Mouse (Mus musculus): ENCODE data around the gene Srgap2. TPM values are rescaled to one million over a fixed set of nuclear protein-coding genes. Genes with fewer than 3 reads are reported as not detected.

Gene Srgap2
- total RNA-seq, 4 experiments from 2014 or later: 18.0 to 24.2 (median 20.2) TPM

DNA sequence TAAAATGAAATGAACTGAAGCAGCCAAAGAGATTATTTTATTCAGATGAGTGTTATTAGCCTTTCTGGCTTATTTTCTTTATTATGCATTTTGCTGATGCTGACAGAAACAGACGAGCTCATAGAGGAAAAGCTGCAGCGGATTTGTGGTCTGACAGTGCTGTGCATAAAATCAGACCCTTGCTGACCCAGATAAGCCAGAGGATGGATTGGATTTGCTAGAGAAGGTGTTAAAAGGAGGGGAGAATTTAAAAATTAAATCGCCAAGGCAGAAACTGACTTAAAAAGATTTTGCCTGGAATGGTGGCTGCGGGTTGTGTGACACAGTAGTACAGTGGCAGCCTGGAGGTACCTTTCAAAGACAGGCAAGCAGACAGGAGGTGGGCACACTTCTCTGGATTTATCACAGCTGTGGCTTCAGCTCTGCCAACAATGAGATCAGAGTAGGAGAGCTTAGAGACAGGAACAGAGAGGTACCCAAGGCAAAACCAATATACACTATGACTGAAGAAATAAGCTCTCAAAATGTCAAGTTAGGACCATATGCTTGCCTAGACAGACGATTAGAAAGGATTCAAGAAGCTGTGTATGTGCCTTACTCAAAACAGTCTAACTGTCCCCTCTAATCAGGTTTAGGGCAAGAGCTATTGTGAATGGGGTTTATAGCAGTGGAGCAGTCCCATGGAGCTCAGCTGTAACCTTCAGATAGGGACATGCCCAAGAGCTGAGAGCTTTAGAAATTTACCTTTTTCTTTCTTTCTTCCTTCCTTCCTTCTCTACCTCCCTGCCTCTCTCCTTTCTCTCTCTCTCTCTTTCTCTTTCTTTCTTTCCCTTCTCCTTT lies 109.1 kb downstream of the Srgap2 start:
- DNase-seq (ENCODE audit: low spot score): no peak

DNA sequence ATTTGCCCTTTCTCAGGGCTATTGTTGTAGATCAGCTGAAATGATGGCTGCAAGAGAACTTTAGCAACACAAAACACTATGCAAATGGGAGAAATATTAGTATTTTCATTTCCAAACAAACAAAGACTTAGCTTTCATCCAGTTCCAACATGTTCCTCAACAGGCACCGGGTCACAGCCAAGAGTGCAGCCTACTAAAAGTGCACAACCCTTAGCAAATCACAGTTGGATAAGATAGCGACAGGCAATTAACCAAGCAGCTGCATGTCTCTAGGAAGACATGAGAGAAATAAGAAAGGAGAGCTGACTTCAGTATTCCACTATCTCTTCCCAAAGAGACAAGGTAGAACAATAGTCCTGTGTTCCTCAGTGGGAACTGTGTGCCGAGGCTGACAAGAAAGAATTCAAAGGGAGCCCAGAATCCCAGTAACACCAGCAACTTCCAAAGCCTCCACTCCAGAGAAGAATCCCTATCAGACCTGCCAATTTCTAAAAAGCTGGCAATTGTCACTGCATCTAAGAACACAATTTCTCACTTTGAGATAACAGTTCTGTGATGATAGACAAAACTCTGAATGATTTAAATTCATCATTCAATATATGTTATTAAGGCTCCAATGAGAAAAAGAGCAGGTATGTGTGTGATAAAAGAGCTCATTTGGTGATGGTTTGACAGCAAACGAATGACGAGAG lies 109.9 kb downstream of the Srgap2 start:
- no peak for DNase-seq (ENCODE audit: low spot score)

DNA sequence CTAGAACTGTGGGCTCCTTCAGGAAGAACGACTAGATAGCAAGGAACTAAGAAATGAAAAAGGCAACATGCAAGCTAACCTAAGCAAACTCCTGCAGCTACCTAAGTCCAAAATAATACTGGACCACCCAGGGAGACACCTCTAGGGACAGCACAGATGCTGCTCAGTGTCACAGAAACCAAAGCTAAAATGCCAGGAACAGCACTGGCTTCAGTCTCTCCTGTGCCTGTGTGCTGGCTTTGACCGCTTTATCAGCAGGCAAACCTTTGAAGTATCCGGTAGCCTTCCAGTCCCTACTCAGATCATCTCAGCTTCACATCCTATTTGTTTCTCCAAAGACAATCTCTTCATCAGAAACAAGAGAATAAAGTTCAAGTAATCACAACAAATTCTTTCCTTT lies 123.6 kb downstream of the Srgap2 start:
- DNase-seq (ENCODE audit: low spot score): no peak

DNA sequence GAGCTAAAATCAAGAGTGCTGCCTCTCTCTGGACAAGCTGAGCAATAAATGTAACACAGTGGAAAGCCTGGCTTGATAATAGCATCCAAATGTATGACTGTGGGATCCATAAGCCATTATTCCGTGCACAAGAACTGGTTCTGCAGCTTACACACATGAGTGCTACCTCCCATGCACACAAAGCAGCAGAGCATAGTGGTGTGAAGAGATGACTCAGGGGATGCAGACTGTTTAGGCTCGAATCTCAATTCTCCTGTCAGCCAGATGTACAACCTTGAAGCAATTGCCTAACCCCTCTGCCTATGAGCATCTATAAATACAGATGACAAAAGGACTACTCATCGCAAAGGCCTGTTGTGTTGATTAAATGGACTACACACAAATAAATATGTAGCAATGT lies 126.3 kb downstream of the Srgap2 start:
- DNase-seq (ENCODE audit: low spot score): no peak

DNA sequence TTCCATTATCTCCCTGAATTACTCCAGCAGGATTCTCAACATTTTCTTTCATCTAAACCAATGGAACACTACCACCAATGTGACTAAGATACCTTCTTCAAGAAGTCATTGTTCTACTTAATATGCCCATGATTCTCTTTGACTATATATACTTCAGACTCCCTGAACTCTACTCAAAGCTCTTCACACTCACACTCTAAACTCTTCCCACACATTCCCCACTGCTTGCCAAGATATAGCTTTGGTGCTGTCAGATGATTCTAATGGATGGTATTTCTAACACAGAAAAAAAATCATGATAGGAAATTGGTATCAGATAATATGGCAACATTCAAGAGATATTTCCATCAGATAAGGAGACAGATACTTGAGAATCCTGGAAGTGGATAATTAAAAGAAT lies 129.0 kb downstream of the Srgap2 start:
- DNase-seq (ENCODE audit: low spot score): no peak

DNA sequence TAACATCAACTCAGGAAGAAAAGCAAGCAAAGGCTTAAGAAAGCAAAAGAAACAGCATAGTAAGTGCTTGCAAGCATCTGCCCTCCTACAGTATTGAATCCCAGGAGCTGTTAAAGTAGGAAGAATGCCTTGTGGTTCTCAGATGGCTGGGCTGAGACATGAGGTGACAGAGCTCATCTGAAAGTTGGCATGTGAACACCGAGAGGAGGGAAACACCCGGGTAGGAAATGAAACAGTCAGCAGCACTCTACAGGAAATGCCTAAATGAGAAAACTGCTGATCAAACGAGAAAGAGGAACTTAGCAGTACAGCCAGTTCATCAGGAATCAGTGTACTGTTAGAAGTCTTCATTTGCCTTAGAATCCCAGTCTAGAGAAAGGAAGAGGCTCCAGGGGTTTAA lies 142.7 kb downstream of the Srgap2 start:
- peak; percentile 58 for DNase-seq (ENCODE audit: low spot score)

DNA sequence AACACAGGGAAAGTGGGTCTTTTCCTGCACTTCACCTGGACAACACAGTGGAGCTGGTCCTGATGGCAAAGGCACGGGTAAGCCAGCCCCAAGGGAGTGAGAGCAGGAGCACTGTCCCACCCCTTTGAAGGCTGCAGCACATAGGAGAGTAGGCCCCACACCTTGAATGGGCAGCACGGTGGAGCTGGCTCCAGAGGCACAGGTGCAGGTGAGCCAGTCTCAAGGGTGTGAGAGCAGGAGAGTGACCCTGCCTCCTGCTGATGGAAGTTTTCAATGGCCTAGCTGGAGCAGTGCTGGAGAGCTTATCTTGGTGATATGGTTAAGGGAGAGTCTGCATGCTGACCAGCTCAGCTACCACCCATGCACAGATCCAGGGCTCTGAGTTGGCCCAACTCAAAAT lies 145.0 kb downstream of the Srgap2 start:
- DNase-seq (ENCODE audit: low spot score): no peak

DNA sequence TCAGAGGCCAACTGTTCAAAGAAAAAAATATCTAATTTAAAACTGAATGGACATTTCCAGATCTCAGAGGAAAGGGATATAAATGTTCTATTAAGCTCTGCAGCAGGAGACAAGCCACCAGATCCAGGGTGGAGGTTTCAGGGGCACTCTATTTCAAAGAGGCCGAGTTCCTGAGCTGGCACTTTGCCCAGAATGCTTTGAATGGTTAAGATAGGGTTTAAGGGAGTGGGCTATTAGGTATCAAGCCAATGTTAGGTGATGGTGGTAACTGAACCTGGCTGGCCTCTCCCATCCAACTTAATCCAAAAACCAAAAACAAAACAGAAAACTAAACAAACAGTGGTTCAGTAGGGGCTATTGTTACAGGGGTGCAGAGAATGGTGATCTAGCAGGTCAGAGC lies 146.9 kb downstream of the Srgap2 start:
- no peak for DNase-seq (ENCODE audit: low spot score)

DNA sequence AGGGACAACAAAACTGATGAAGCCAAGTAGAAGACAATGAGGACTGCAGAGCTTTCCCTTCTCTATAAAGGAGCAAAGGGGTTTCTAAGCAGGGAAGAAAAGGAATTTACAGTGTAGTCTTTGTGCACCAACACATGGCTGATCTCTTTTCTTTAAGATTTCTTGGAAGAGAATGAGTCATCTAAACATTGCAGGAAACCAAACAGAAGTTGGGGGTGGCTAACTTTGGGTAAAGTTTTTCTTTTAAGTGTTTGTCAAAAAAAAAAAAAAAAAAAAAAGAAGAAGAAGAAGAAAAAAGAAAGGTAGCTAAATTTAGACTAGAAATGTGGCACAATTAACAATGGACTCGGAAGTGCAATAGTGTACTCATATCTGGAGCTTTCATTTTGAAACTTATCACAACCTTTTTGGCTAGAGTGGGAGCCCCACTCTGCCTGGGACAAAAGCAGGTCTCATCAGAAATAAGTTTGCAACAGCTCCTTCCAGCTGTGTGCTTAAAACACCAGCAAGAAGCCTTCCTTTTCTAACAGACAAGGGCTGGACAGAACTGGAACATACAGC lies 148.2 kb downstream of the Srgap2 start:
- no peak for DNase-seq (ENCODE audit: low spot score)

DNA sequence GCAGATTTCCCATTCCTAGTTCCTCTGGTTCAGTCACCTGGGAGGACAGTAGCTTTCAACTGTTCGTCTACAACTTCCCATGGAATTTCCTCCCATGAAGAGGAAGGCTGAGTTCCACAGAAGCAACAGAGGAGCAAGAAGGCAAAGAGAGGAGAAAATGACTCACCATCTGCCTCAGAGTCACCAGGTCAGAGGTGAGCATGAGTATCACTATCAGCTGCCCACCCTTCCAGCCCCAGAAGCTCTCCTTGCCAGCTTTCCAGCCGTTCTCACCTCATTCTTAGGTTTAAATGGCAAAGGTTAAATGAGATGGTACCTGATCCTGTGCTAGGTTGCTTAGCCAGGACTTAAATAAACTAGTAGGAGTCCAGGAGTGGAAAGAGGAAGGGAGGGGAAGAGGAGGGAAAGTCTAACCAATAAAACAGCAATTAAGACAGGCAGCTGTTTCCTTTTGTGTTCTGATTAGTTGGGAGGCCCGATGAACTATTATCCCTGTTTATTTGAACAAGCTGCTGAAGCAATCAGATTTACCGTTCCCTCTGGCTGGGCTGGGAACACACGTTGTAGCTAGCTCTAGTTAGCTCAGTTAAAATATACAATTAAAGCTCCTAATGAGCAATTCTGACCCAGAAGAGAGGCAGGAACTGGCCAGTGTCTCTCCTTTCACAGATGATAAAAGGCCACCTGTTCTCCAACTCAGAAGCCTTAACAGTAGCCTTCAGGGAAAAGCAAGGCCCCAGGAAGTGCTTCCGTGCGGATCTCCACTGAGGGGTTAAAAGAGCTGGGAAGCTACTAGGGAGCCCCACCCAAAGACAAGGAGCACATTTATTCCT lies 148.9 kb downstream of the Srgap2 start:
- DNase-seq (ENCODE audit: low spot score): peak; percentile 54

DNA sequence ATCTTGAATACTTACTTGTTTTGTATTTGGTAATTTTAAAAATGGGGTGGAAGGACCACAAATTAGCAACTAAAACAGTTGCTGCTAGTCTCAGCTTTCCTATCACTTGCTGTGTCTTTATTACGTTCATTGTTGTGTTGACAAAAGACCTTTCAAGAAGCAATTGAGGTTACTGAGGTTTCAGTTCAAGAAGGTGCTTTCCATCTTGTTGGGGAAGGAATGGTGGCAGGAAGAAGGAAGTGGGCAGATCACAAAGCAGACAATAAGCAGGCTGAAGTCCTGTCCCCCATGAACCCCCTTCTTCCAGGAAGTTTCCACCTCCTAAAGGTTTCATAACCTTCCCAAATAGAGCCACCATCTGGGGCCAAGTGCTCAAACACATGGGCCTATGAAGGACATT lies 161.3 kb downstream of the Srgap2 start:
- no peak for DNase-seq (ENCODE audit: low spot score)

DNA sequence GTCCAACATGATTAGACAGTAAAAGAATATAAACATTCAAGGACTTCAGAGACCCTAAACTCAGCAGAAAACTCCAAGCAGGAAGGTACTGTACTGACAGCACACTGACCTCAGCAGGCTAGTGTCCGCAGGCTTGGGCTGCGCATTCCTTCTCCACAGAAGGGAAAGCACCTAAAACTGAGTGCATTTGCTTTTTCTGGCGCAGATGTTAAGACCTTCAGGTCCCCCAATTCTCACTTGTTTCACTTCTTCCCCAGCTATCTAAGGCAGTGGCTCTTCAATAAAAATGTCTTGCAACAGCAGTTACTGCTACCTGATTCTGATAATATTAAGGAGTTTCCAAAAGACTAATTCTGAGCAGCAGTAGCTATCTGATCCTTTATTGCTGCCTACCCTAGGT lies 162.7 kb downstream of the Srgap2 start:
- no peak for DNase-seq (ENCODE audit: low spot score)

DNA sequence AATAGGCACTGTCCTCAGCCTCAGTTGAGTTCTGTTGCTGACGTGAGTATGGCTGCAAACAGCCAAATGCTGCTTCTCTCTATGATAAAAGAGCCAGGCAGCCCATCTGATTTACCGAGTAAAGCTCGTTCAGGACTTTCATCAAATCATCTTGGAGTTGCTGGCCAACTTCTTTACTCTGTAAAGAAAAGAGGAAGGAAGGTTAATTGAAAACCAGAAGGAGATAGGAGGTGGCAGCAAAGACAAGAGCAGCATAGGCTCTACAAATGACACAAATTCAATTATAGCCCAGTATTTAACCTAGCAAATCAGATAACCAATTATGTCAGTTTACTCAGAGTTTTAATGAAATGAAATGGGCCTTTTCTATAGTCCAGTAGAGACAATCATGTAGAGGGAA lies 163.3 kb downstream of the Srgap2 start:
- no peak for DNase-seq (ENCODE audit: low spot score)

DNA sequence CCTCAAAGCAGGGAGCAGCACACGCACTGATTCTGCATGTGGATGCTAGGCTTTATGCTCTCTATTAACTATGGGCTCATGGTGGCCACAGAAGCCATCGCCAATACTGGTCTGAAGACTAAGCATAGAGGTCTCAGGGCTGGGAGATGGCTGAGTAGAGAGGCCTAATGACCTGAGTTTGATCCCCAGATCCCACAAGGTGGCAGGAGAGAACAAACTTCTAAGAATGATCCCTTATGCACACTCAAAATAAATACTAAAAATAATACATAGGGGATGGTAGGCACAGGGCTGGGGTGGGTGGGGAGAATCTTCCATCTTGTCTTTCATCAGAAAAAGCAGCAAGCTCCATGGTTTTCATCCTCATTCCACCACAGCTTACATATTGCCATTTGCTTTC lies 165.1 kb downstream of the Srgap2 start:
- DNase-seq (ENCODE audit: low spot score): no peak

DNA sequence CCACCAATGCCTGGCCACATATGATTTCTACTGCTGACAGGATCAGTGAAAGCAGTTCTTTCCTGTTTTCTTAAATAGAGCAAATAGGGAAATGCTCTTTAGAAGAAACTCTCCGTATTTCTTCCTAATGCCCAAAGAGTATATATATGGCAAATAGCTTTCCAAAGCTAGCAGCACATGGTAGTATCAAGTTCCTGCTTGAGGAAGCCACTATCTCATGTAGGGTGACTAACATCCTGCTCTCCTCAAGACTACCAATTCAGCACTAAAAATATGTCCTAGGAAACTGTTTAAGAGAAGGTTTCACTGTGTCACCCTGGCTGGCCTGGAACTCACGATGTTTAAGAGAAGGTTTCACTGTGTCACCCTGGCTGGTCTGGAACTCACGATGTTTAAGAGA lies 166.4 kb downstream of the Srgap2 start:
- DNase-seq (ENCODE audit: low spot score): no peak

DNA sequence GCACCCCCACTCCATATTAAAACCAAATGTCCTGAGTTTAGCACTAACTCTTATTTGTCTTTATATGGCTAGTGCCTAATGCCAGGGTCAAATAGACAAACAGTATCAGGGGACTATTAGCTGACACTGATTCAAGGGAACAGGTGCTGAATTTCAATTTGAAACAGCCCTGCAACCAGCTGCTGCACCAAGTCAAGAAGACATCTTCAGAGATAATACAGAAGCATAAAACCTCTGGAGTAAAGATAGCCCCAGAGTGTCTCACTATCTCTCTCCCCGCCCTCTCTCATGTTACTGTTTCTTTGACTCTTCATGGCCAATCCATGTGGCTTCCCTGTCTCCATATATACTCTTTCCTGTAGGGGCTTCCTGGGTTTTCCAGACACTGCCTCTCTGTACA lies 167.5 kb downstream of the Srgap2 start:
- no peak for DNase-seq (ENCODE audit: low spot score)

DNA sequence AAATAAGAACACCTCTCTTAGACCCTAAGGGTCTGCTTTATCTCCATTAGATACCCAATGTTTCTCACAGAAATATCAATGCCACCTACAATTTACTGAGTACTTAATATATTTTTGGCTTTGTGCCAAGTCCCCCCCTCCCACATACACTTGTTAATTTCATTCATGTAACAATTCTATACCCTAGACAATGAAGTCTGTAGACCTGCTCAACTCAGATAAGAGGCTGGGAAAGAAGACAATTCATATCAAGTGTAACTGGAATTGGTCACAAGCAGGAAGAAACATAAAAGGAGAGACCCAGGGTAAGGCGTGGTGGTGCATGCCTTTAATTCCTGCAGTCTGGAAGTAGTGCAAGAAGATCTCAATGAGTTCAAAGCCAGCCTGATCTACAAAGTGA lies 169.9 kb downstream of the Srgap2 start:
- no peak for DNase-seq (ENCODE audit: low spot score)

DNA sequence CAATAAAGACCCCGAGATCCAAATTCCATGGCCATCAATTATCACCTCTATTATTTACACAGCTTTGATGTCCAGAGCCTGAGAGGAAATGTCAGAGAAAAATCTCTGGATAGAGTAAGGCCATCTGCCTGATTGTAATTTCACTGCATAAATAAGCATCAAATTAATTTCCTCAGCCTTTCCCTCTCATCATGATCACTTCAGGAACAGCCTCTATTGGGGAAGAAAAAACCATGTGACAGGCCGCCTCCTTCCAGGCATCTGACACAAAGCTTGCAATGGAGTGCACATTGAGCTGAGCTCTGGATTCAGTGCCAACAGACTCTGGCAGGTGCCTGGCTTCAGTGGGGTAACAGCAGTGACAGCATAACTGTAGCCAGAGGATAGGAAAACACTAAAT lies 175.7 kb downstream of the Srgap2 start:
- DNase-seq (ENCODE audit: low spot score): no peak

DNA sequence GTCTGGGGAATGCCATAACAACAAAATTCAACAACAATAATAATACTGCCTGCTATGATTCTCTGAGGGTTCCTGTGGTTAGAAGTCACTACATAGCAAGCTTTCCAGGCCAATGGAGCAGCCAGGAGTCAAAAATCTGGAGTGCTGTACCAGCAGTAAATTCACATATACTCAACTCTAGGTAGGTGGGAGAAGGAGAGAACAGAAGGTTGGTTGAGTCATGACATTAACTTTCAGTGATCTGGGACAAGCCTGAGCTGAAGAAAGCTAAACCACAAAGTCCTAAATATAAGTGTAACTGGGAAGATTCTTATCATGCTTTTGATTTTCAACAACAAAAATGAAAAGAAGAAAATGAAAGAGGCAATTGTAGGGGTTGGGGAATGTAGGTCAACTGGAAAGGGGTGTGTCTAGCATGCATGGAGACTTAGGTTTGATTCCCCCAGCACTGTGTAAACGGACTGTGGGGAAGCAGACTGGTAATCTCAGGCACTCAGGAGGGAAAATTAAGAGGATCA lies 177.1 kb downstream of the Srgap2 start:
- DNase-seq (ENCODE audit: low spot score): no peak

DNA sequence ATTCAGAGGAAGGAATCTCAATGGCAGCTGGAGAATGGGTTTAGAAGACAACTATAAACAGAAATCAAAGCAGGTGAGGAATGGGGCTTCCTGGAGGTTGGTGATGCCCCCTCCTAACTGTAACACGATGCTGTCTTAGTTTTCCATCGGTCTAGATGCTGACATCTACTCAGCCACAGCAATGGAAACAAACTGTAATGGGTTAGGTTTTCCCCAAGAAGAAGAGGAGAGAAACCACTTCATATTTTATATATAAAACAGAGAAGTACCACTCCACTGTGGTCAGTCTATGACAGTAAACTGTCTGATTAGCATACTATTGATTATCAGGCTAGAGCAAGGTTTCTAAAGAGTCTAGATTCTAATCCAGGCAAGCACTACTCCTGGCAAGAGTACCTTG lies 179.4 kb downstream of the Srgap2 start:
- DNase-seq (ENCODE audit: low spot score): no peak

DNA sequence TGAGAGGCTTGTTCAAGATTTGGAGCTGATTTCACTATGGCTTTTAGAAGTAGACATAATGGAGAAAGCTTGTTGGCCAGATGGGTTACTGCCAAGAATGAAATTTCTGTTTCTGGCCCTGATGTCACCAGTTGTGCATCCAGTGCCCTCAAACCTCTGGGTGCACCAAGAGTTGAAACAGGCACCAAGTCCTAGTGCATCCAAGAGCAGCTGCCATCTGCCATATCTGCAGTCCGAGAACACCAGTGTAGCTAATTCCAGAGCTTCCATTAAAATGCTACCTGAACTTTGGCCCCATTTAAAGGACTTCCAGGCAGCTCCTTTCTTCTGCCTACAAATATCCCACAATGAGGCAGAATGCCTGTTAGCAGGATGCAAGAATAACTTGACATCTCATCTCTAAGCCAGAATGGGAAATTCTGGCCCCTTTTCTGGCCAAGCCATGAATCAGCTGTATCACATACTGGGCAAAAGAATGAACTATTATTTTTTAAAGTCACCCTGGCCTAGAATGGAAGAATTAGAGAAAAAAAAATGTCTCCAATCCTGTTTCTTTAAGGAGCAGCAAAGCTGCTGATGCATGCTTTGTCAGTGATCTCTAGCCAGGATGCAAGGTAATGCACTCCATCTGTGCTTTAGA lies 180.1 kb downstream of the Srgap2 start:
- DNase-seq (ENCODE audit: low spot score): peak; percentile 61

Data from heart, adult 8-10 months (tissue).